Mouse (Mus musculus) neural tube, embryonic 11.5 days (tissue): Measurements from ENCODE around the gene Arpc3. TPM values are rescaled to one million over a fixed set of nuclear protein-coding genes. Genes with fewer than 3 reads are reported as not detected.

ENCODE experiments used
- ATAC-seq: fragments of 200-750 bp; cut with Nextera tagmentation; 2 replicates; pipeline ENCODE4 v1.8.0; 2017; ENCODE audit warnings: moderate number of reproducible peaks, mild to moderate bottlenecking, moderate TSS enrichment, moderate library complexity; ENCODE audit not compliant: insufficient read depth, low FRiP score, low TSS enrichment
- DNase-seq: peaks from one replicate; pipeline ENCODE4 v3.0.0-alpha.2; 2015; ENCODE audit warnings: low spot score
- H3K27ac ChIP-seq: fragments of 300-500 bp; sonication (generic); 2 replicates; pipeline ENCODE4 v1.5.1; 2014; ENCODE audit warnings: low read depth, mild to moderate bottlenecking, low read length
- H3K27me3 ChIP-seq: fragments of 300-500 bp; sonication (generic); 2 replicates; pipeline ENCODE4 v1.6.1; 2014; ENCODE audit warnings: mild to moderate bottlenecking, low read length, mixed read lengths; ENCODE audit not compliant: control insufficient read depth, insufficient read depth
- H3K36me3 ChIP-seq: fragments of 300-500 bp; sonication (generic); 2 replicates; pipeline ENCODE4 v1.6.1; 2014; ENCODE audit warnings: mild to moderate bottlenecking, low read length, moderate library complexity, mixed read lengths; ENCODE audit not compliant: control insufficient read depth, insufficient read depth
- H3K4me1 ChIP-seq: fragments of 300-500 bp; sonication (generic); 2 replicates; pipeline ENCODE4 v1.6.1; 2014; ENCODE audit warnings: low read length, mixed read lengths; ENCODE audit not compliant: control insufficient read depth, insufficient read depth
- H3K4me2 ChIP-seq: fragments of 300-500 bp; sonication (generic); 2 replicates; pipeline ENCODE4 v1.6.1; 2014; ENCODE audit warnings: low read depth, mild to moderate bottlenecking, moderate library complexity
- H3K4me3 ChIP-seq: fragments of 300-500 bp; sonication (generic); 2 replicates; pipeline ENCODE4 v1.5.1; 2014; ENCODE audit warnings: low read depth, low read length
- H3K9ac ChIP-seq: fragments of 300-500 bp; sonication (generic); 2 replicates; pipeline ENCODE4 v1.6.1; 2014; ENCODE audit warnings: mild to moderate bottlenecking, low read length
- H3K9me3 ChIP-seq: fragments of 300-500 bp; sonication (generic); 2 replicates; pipeline ENCODE4 v1.6.1; 2016; ENCODE audit warnings: low read length; ENCODE audit not compliant: control insufficient read depth
- WGBS: fragments of 180-500 bp; shearing (Covaris S2); extraction: QIAGEN DNeasy Blood & Tissue Kit; methylation state at CpG from one replicate; pipeline ENCODE4 v1.1.7; 2014; 5-methylcytosine and 5-hydroxymethylcytosine counted together
- polyA plus RNA-seq: library from polyadenylated mRNA; unstranded; fragments of >200 nt; fragmentation: Nextera tagmentation; extraction: Ambion mirVana; gene quantifications from 2 replicates; pipeline ENCODE4 v1.2.1, GENCODE M21; 2014

The Arpc3 gene
- polyA plus RNA-seq, 1 experiment from 2014 or later, result 67.4 TPM

- ATAC-seq, result no peak
- Histone ChIP-seq H3K4me1 (peaks cover 7% of the 10 kb centered on the region), H3K9ac (peak within 1 kb of the TSS; percentile 92), H3K27ac (peak within 1 kb of the TSS; percentile 77), H3K36me3 (no peaks in the 10 kb centered on the region), H3K9me3 (no peaks in the 10 kb centered on the region), H3K4me2 (peak within 1 kb of the TSS; percentile 88), H3K4me3 (peak within 1 kb of the TSS; percentile 98), H3K27me3 (no peaks in the 10 kb centered on the region)
- WGBS, result 25% methylated on average over 17 of the region's 17 CpGs
- DNase-seq, result no peak
These were observed 29.8 kb downstream of the Arpc3 start, which contains the start of gene Anapc7 for GRCm38 (mm10) chr5:122421271-122422068. Gene Anapc7 (plus strand): TSS chr5:122421693.

- under 1% methylated on average over 73 of the region's 73 CpGs for WGBS
- peak overlapping the region; percentile 98 for H3K4me3 ChIP-seq
These were observed 30.6 kb downstream of the Arpc3 start for GRCm38 (mm10) chr5:122422071-122422964.

GRCm38 (mm10) chr5:122423083-122423482, 31.4 kb downstream of the Arpc3 start:
- peak overlapping the region; percentile 98 for H3K4me3 ChIP-seq
- H3K4me2 ChIP-seq, result peak overlapping the region; percentile 88
- 36% methylated on average over 15 of the region's 15 CpGs for WGBS
- DNase-seq, result no peak
- H3K36me3 ChIP-seq, result peaks cover 2% of the 10 kb centered on the region; the same call in 1 of the 2 replicates
- ATAC-seq, result no peak
- peaks cover 7% of the 10 kb centered on the region for H3K4me1 ChIP-seq
- no peaks in the 10 kb centered on the region for H3K27me3 ChIP-seq
- H3K9me3 ChIP-seq, result no peaks in the 10 kb centered on the region
- H3K27ac ChIP-seq, result no peak overlapping the region
- H3K9ac ChIP-seq, result peak overlapping the region; percentile 92

More at GRCm38 (mm10) chr5:122422071-122422964, 30.6 kb downstream of the Arpc3 start:
- Histone ChIP-seq H3K9me3 (no peaks in the 10 kb centered on the region), H3K4me2 (peak overlapping the region; percentile 88), H3K27me3 (no peaks in the 10 kb centered on the region), H3K4me1 (peaks cover 7% of the 10 kb centered on the region), H3K9ac (peak overlapping the region; percentile 92), H3K27ac (peak overlapping the region; percentile 77), H3K36me3 (no peaks in the 10 kb centered on the region)
- DNase-seq, result peak; percentile 91
- ATAC-seq, result peak; percentile 86

- Histone ChIP-seq H3K4me1 (peaks cover 7% of the 10 kb centered on the region), H3K9ac (no peak overlapping the region), H3K36me3 (peaks cover 18% of the 10 kb centered on the region), H3K9me3 (no peaks in the 10 kb centered on the region), H3K27ac (no peak overlapping the region), H3K4me3 (no peak overlapping the region), H3K27me3 (no peaks in the 10 kb centered on the region), H3K4me2 (no peak overlapping the region)
- no peak for ATAC-seq
- no peak for DNase-seq
- 90% methylated on average over 2 of the region's 2 CpGs for WGBS
These were observed 33.9 kb downstream of the Arpc3 start for GRCm38 (mm10) chr5:122425550-122425949.

GRCm38 (mm10) chr5:122430036-122430775, 38.5 kb downstream of the Arpc3 start:
- Histone ChIP-seq H3K4me1 (no peaks in the 10 kb centered on the region), H3K9me3 (no peaks in the 10 kb centered on the region), H3K4me2 (no peak overlapping the region), H3K36me3 (peaks cover 38% of the 10 kb centered on the region), H3K27me3 (no peaks in the 10 kb centered on the region), H3K27ac (no peak overlapping the region), H3K4me3 (no peak overlapping the region), H3K9ac (no peak overlapping the region)
- WGBS, result 89% methylated on average over 4 of the region's 4 CpGs
- ATAC-seq (no peak), DNase-seq (no peak)

GRCm38 (mm10) chr5:122431221-122431620, 39.5 kb downstream of the Arpc3 start:
- Histone ChIP-seq H3K9me3 (no peaks in the 10 kb centered on the region), H3K27ac (no peak overlapping the region), H3K36me3 (peaks cover 42% of the 10 kb centered on the region), H3K27me3 (no peaks in the 10 kb centered on the region), H3K4me2 (no peak overlapping the region), H3K4me1 (no peaks in the 10 kb centered on the region), H3K4me3 (no peak overlapping the region), H3K9ac (no peak overlapping the region)
- ATAC-seq (no peak), DNase-seq (no peak)
- WGBS, result 95% methylated on average over 8 of the region's 8 CpGs

GRCm38 (mm10) chr5:122434541-122434940, 42.9 kb downstream of the Arpc3 start:
- Histone ChIP-seq H3K27ac (no peak overlapping the region), H3K27me3 (no peaks in the 10 kb centered on the region), H3K36me3 (peaks cover 52% of the 10 kb centered on the region), H3K9ac (no peak overlapping the region), H3K4me1 (no peaks in the 10 kb centered on the region), H3K9me3 (no peaks in the 10 kb centered on the region), H3K4me3 (no peak overlapping the region), H3K4me2 (no peak overlapping the region)
- WGBS, result 86% methylated on average over 4 of the region's 4 CpGs
- DNase-seq (no peak), ATAC-seq (no peak)

- no peak overlapping the region for H3K4me2 ChIP-seq
- H3K9ac ChIP-seq, result no peak overlapping the region
- WGBS, result 92% methylated on average over 19 of the region's 19 CpGs
- H3K4me3 ChIP-seq, result no peak overlapping the region
- DNase-seq, result no peak
- no peaks in the 10 kb centered on the region for H3K9me3 ChIP-seq
- peaks cover 49% of the 10 kb centered on the region for H3K36me3 ChIP-seq
- no peak overlapping the region for H3K27ac ChIP-seq
- no peak for ATAC-seq
- no peaks in the 10 kb centered on the region for H3K27me3 ChIP-seq
- H3K4me1 ChIP-seq, result no peaks in the 10 kb centered on the region
These were observed 47.9 kb downstream of the Arpc3 start for GRCm38 (mm10) chr5:122439400-122440094.
